Mouse (Mus musculus) adrenal gland, postnatal 14 days (tissue): ENCODE data around the gene Cry2. TPM values are rescaled to one million over a fixed set of nuclear protein-coding genes. Genes with fewer than 3 reads are reported as not detected.

Source experiments
- DNase-seq: peaks from one replicate; pipeline ENCODE4 v3.0.0; 2021; ENCODE audit warnings: mixed read lengths
- microRNA-seq, 2 experiments: library from miRNA; unstranded; fragments of <30 nt; microRNA quantifications; one replicate each; pipeline ENCODE4 v1.2.0; 2021
- total RNA-seq: library from RNA; stranded (reverse); gene quantifications from 2 replicates; pipeline ENCODE4 v1.2.3, GENCODE M21; 2021

Gene Cry2
- total RNA-seq, 1 experiment from 2014 or later = 37.3 TPM

- DNase-seq = no peak
Observed at GRCm38 (mm10) chr2:92370375-92370774, 63.5 kb downstream of the Cry2 start.

GRCm38 (mm10) chr2:92367383-92368029 lies 66.3 kb downstream of the Cry2 start:
- no peak for DNase-seq

GRCm38 (mm10) chr2:92365568-92365967 lies 68.3 kb downstream of the Cry2 start:
- DNase-seq = no peak

- no peak for DNase-seq
Observed at GRCm38 (mm10) chr2:92364086-92364485, 69.8 kb downstream of the Cry2 start.

- no peak for DNase-seq
Observed at GRCm38 (mm10) chr2:92362571-92363228, 71.1 kb downstream of the Cry2 start.

GRCm38 (mm10) chr2:92361795-92362194 lies 72.0 kb downstream of the Cry2 start:
- DNase-seq = peak; percentile 60

- DNase-seq = peak; percentile 57
Observed at GRCm38 (mm10) chr2:92360893-92361292, 73.0 kb downstream of the Cry2 start.

- no peak for DNase-seq
Observed at GRCm38 (mm10) chr2:92360186-92360823, 73.5 kb downstream of the Cry2 start.

GRCm38 (mm10) chr2:92359301-92359700 lies 74.5 kb downstream of the Cry2 start:
- DNase-seq = peak; percentile 52

GRCm38 (mm10) chr2:92354224-92354623 lies 79.6 kb downstream of the Cry2 start:
- DNase-seq = no peak

Small RNA genes within 50 kb of the gene (microRNA-seq; reads per million reads assigned to microRNA genes)
- gene Mir7000 = 0 reads per million in 2 experiments

Other genes starting within 250 kb of the Cry2 start
- 117 and 129 TPM in 2 replicates for gene Pex16, start 59.4 kb downstream of the Cry2 start, total RNA-seq
- 1.6 and 2.7 TPM in 2 replicates for gene Large2, start 59.2 kb downstream of the Cry2 start, total RNA-seq
- 9.6 and 9.7 TPM in 2 replicates for gene 1700029I15Rik, start 51.5 kb downstream of the Cry2 start, total RNA-seq
- gene Mapk8ip1, start 32.8 kb downstream of the Cry2 start, total RNA-seq = 21.2 and 22.8 TPM in 2 replicates
- gene Slc35c1, start 26.5 kb upstream of the Cry2 start, total RNA-seq = 15.6 and 19.5 TPM in 2 replicates
- 9.6 and 13.7 TPM in 2 replicates for gene Chst1, start 165.7 kb upstream of the Cry2 start, total RNA-seq